Mouse (Mus musculus): ENCODE data around the gene Inpp5b. TPM values are rescaled to one million over a fixed set of nuclear protein-coding genes. Genes with fewer than 3 reads are reported as not detected.

Gene Inpp5b
- 15.6 TPM for polyA plus RNA-seq (2021)

GRCm38 (mm10) chr4:124741376-124742343 lies at the start of gene Inpp5b:
Gene Inpp5b (plus strand): TSS chr4:124741850.
- ChIA-PET CTCF (interaction anchor here (1.0 kb wide), 1 partner anchor 30 kb away, joined by 3 read pairs; no protein-coding TSS in a partner anchor), POLR2A (interaction anchor here (1.4 kb wide), 1 partner anchor 8 kb away, joined by 5 read pairs; no protein-coding TSS in a partner anchor)
- no peak for TF ChIP-seq CTCF (IDR thresholded peaks at IDR 0.05)
- DNase-seq (ENCODE audit: low read depth, low spot score): no peak
- in situ Hi-C loops (cut with MboI; ENCODE audit: low pct_unique_long_range_greater_than_20kb): no loop called here
- peak; percentile 72 for ATAC-seq
- H3K27me3 ChIP-seq: no peaks in the 10 kb centered on the region

- POLR2A ChIA-PET: no interaction called here
- no peak for TF ChIP-seq CTCF (IDR thresholded peaks at IDR 0.05)
- ATAC-seq (no peak), DNase-seq (ENCODE audit: low read depth, low spot score) (no peak)
- in situ Hi-C loops (cut with MboI; ENCODE audit: low pct_unique_long_range_greater_than_20kb): no loop called here
- CTCF ChIA-PET: no interaction called here
- no peaks in the 10 kb centered on the region for H3K27me3 ChIP-seq
Measured at GRCm38 (mm10) chr4:124692416-124692861, 49.2 kb upstream of the Inpp5b start.

- no peak for DNase-seq (ENCODE audit: low read depth, low spot score)
- H3K27me3 ChIP-seq: no peaks in the 10 kb centered on the region
- CTCF ChIA-PET: interaction anchor here (1.0 to 1.5 kb wide), 2 partner anchors 8 to 9 kb away, joined by 3 to 5 read pairs; no protein-coding TSS in a partner anchor
- ATAC-seq: peak; percentile 93
- POLR2A ChIA-PET: no interaction called here
- no peak for TF ChIP-seq CTCF (IDR thresholded peaks at IDR 0.05)
- in situ Hi-C loops (cut with MboI; ENCODE audit: low pct_unique_long_range_greater_than_20kb): no loop called here
Measured at GRCm38 (mm10) chr4:124693135-124693894, 48.3 kb upstream of the Inpp5b start, which contains the start of gene Utp11. Gene Utp11 (minus strand): TSS chr4:124693600.

DNA sequence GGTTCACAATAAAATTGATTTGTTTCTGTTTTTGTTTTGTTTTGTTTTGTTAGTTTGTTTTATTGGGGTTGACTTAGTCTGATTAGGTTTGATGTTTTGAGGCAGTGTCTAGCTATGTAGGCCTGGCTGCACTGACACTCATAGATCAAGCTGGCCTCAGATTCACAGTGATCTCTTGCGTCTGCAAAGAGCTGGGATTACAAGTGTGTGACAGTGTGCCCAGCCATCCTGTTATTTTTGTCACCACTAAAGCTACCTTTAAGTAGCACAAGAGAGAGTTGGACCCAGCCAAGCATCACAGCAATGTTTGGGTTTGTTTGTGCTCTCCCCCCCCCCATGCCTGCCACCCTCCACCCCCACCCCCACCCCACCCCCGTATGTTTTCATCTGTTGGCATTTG lies 47.1 kb upstream of the Inpp5b start:
- CTCF ChIA-PET: interaction anchor here (1.5 to 1.8 kb wide), 2 partner anchors 9 to 16 kb away, joined by 5 read pairs; no protein-coding TSS in a partner anchor
- ATAC-seq: no peak
- H3K27me3 ChIP-seq: no peaks in the 10 kb centered on the region
- in situ Hi-C loops (cut with MboI; ENCODE audit: low pct_unique_long_range_greater_than_20kb): no loop called here
- DNase-seq (ENCODE audit: low read depth, low spot score): no peak
- POLR2A ChIA-PET: no interaction called here
- no peak for TF ChIP-seq CTCF (IDR thresholded peaks at IDR 0.05)

GRCm38 (mm10) chr4:124695786-124696516 lies 45.7 kb upstream of the Inpp5b start:
- ChIA-PET CTCF (interaction anchor here (1.8 kb wide), 1 partner anchor 15 kb away, joined by 5 read pairs; no protein-coding TSS in a partner anchor), POLR2A (no interaction called here)
- no peak for DNase-seq (ENCODE audit: low read depth, low spot score)
- ATAC-seq: no peak
- no peak for TF ChIP-seq CTCF (IDR thresholded peaks at IDR 0.05)
- in situ Hi-C loops (cut with MboI; ENCODE audit: low pct_unique_long_range_greater_than_20kb): no loop called here
- H3K27me3 ChIP-seq: no peaks in the 10 kb centered on the region

DNA sequence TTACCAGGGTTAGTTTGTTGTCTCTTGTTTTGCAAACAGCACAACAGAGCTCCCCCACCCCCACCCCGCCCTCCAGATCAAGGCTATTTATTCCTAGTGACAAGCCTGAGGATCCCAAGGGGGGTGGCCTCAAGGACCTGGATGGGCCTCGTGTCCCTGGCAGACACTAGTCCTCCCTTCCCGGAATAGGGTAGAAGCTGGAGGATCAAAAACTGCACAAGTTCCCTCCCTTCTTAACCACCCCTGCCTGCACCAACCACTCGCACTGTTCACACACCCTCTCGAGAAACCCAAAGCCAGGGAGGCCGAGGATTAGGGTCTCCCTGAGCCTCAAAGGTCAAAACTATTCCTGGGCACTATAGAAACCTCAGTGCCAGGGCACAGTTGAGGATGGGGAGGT lies 41.9 kb upstream of the Inpp5b start:
- ATAC-seq (no peak), DNase-seq (ENCODE audit: low read depth, low spot score) (no peak)
- CTCF ChIA-PET: interaction anchor here (0.8 to 1.4 kb wide), 2 partner anchors 14 to 16 kb away, joined by 3 read pairs; no protein-coding TSS in a partner anchor
- POLR2A ChIA-PET: no interaction called here
- no peak for TF ChIP-seq CTCF (IDR thresholded peaks at IDR 0.05)
- in situ Hi-C loops (cut with MboI; ENCODE audit: low pct_unique_long_range_greater_than_20kb): no loop called here
- H3K27me3 ChIP-seq: no peaks in the 10 kb centered on the region

DNA sequence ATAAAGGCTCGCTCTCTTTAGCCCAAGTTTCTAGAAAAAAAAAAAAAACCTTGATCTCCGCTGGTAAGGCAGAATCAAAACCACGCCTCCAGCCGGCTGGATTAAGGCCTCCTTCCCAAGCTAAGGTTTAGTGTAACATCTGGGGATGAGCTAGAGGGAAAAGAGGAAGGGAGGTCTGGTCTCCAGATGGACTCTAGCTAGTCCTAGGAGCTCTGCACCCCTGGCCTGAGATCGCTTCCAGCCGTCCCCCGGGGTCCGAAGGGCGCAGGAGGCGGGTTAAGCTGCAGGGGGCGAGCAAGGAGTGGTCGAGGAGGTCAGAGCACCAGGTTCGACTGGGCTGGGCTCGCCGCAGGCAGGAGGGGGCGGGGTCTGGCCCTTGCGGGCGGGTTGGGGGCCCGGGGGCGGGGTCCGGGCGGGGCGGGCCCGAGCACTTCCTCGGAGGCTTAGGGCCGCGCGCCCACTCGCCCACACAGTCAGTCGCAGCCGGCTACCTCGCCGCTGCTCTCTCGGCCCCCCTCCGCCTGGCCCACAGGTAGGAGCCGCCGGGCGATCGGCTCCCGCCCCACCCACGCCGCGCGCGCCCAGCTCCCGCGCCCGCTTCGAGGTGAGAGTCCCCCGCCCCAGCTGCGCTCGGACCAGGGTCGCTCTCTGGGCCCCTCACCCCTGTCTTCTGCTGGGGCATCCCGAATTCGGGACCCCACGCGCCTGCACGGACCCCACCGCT lies 41.2 kb upstream of the Inpp5b start, which contains the start of gene Fhl3:
TSS of gene Fhl3 (plus strand) at position 454 of the 724 bp plus-strand sequence.
- DNase-seq (ENCODE audit: low read depth, low spot score) (no peak), ATAC-seq (peak; percentile 73)
- in situ Hi-C loops (cut with MboI; ENCODE audit: low pct_unique_long_range_greater_than_20kb): no loop called here
- POLR2A ChIA-PET: interaction anchor here (1.0 kb wide), 1 partner anchor 9 kb away, joined by 4 read pairs; no protein-coding TSS in a partner anchor
- no peak for TF ChIP-seq CTCF (IDR thresholded peaks at IDR 0.05)
- H3K27me3 ChIP-seq: no peaks in the 10 kb centered on the region
- CTCF ChIA-PET: interaction anchor here (0.8 to 1.4 kb wide), 3 partner anchors 14 to 16 kb away, joined by 3 read pairs; no protein-coding TSS in a partner anchor

- CTCF ChIA-PET: interaction anchor here (1.0 to 1.3 kb wide), 2 partner anchors 10 to 13 kb away, joined by 3 to 4 read pairs; no protein-coding TSS in a partner anchor
- POLR2A ChIA-PET: interaction anchor here (0.7 to 1.0 kb wide), 2 partner anchors 8 to 16 kb away, joined by 4 to 5 read pairs; no protein-coding TSS in a partner anchor
- no peak for DNase-seq (ENCODE audit: low read depth, low spot score)
- TF ChIP-seq CTCF (IDR thresholded peaks at IDR 0.05): no peak
- in situ Hi-C loops (cut with MboI; ENCODE audit: low pct_unique_long_range_greater_than_20kb): no loop called here
- no peaks in the 10 kb centered on the region for H3K27me3 ChIP-seq
- peak; percentile 17 for ATAC-seq
Measured at GRCm38 (mm10) chr4:124701052-124701845, 40.4 kb upstream of the Inpp5b start.
